Mouse (Mus musculus): ENCODE results near the gene Vav3. TPM values are rescaled to one million over a fixed set of nuclear protein-coding genes. Genes with fewer than 3 reads are reported as not detected.

Gene Vav3
- total and polyA plus RNA-seq, 3 experiments = 0.08 TPM; not detected in 2

DNA sequence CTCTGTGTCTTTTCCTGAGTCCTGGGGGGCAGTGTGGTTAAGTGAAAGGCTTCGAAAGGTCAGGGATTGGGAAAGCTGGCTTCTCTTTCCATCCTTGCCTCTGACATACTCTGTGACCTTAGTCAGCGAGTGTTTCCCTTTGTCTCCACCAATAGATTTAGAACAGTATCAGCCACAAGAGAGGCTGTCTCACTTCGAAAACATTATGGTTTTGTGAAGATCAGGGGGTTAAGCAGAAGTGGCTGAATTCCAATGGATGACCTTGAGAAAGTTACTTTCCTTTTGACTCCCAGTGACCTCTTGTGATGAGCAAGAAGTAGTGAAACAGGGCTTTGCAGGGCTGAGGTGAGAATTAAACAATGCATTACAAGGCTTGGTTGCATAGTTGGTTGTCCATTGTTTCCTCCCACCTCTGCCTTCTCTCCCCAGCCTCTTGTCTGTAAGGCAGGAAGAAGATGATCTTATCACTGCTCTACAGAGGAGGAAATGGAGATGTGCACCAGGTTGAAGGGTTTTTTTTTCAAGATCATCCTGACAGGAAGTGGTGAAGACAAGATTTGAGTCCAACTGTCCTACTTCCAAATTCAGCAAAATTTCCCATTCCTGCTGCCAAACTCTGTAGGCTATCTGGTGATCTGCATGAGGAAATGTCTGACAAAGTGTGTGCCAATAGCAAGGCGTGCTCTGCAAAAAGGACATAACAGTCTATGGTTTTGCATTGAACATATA lies 11.7 kb downstream of the Vav3 start:
- Histone ChIP-seq H3K9ac (ENCODE audit: insufficient read depth, low read depth) (no peak overlapping the region), H3K79me2 (replicated peaks; ENCODE audit: control insufficient read depth, extremely low read depth, insufficient read depth, poor library complexity, severe bottlenecking) (no peaks in the 10 kb centered on the region), H3K4me2 (ENCODE audit: insufficient read depth, low read depth, poor library complexity, severe bottlenecking) (no peak overlapping the region), H3K27ac (ENCODE audit: insufficient read depth, low read depth) (no peak overlapping the region), H3K27me3 (replicated peaks) (no peaks in the 10 kb centered on the region), H3K36me3 (replicated peaks in 1 of 2; ENCODE audit: control insufficient read depth in 1 of 2, insufficient read depth in 1 of 2, low read length in 1 of 2) (no peaks in the 10 kb centered on the region), H3K4me3 (replicated peaks in 1 of 3; ENCODE audit: low read depth in 2 of 3, low read length in 2 of 3, poor library complexity in 1 of 3) (no peak overlapping the region), H3K9me3 (replicated peaks; ENCODE audit: low read length) (no peaks in the 10 kb centered on the region), H3K4me1 (ENCODE audit: control insufficient read depth in 1 of 2, insufficient read depth in 2 of 2) (peaks cover 0 to 3% of the 10 kb centered on the region in 2 experiments; a peak in 1 of 4 replicates)
- dilution Hi-C loops (cut with MboI; ENCODE audit: extremely low pct_ligation_motif_present, extremely low pct_unique_long_range_greater_than_20kb, low sequenced_read_pairs) = no loop called here
- DNase-seq (ENCODE audit: extremely low read depth) = no peak
- TF ChIP-seq CHD1 (IDR thresholded peaks at IDR 0.05; ENCODE audit: low read depth, low read length) (no peak), IRF4 (IDR thresholded peaks at IDR 0.05; ENCODE audit: low read depth, low read length) (no peak), ETS1 (conservative IDR thresholded peaks at IDR 0.05; ENCODE audit: low read depth, low read length) (no peak), MAZ (IDR thresholded peaks at IDR 0.05; ENCODE audit: low read depth, low read length) (no peak), NELFE (IDR thresholded peaks at IDR 0.05; ENCODE audit: low read depth, low read length) (no peak), POLR2A (IDR thresholded peaks at IDR 0.05; ENCODE audit: low read depth, low read length) (no peak), ZC3H11A (IDR thresholded peaks at IDR 0.05; ENCODE audit: low read depth, low read length) (no peak), MYC (IDR thresholded peaks at IDR 0.05; ENCODE audit: low read depth, low read length) (no peak), JUND (conservative IDR thresholded peaks at IDR 0.05; ENCODE audit: low read depth, low read length) (no peak)
- in situ Hi-C loops (cut with MboI; ENCODE audit: low pct_ligation_motif_present, low pct_unique_long_range_greater_than_20kb, low sequenced_read_pairs) = no loop called here

- H3K4me2 ChIP-seq (ENCODE audit: insufficient read depth, low read depth, poor library complexity, severe bottlenecking) = no peak overlapping the region
- no peak for DNase-seq (ENCODE audit: extremely low read depth)
- dilution Hi-C loops (cut with MboI; ENCODE audit: extremely low pct_ligation_motif_present, extremely low pct_unique_long_range_greater_than_20kb, low sequenced_read_pairs) = no loop called here
- no peaks in the 10 kb centered on the region for H3K36me3 ChIP-seq (replicated peaks in 1 of 2; ENCODE audit: control insufficient read depth in 1 of 2, insufficient read depth in 1 of 2, low read length in 1 of 2)
- no peak overlapping the region for H3K9ac ChIP-seq (ENCODE audit: insufficient read depth, low read depth)
- no peak overlapping the region for H3K4me3 ChIP-seq (replicated peaks in 1 of 3; ENCODE audit: low read depth in 2 of 3, low read length in 2 of 3, poor library complexity in 1 of 3)
- in situ Hi-C loops (cut with MboI; ENCODE audit: low pct_ligation_motif_present, low pct_unique_long_range_greater_than_20kb, low sequenced_read_pairs) = no loop called here
- H3K79me2 ChIP-seq (replicated peaks; ENCODE audit: control insufficient read depth, extremely low read depth, insufficient read depth, poor library complexity, severe bottlenecking) = no peaks in the 10 kb centered on the region
- no peaks in the 10 kb centered on the region for H3K9me3 ChIP-seq (replicated peaks; ENCODE audit: low read length)
- TF ChIP-seq ELF1 (IDR thresholded peaks at IDR 0.05; ENCODE audit: low read depth, low read length) = no peak
- TF ChIP-seq SIN3A (IDR thresholded peaks at IDR 0.05; ENCODE audit: low read length) = no peak
- no peak for TF ChIP-seq MAFK (IDR thresholded peaks at IDR 0.05; ENCODE audit: insufficient replicate concordance, low read length)
- no peak for TF ChIP-seq MYC (IDR thresholded peaks at IDR 0.05; ENCODE audit: low read depth, low read length)
- no peak for TF ChIP-seq IRF4 (IDR thresholded peaks at IDR 0.05; ENCODE audit: low read depth, low read length)
- TF ChIP-seq MEF2A (IDR thresholded peaks at IDR 0.05; ENCODE audit: borderline replicate concordance, low read depth, low read length) = no peak
- TF ChIP-seq CTCF (conservative IDR thresholded peaks at IDR 0.05 in 1 of 2, IDR thresholded peaks at IDR 0.05 in 1 of 2; ENCODE audit: low read depth in 2 of 2, low read length in 2 of 2) = no peak
- no peak for TF ChIP-seq NRF1 (IDR thresholded peaks at IDR 0.05; ENCODE audit: low read depth, low read length)
- TF ChIP-seq MAX (IDR thresholded peaks at IDR 0.05; ENCODE audit: low read length) = no peak
- TF ChIP-seq ETS1 (conservative IDR thresholded peaks at IDR 0.05; ENCODE audit: low read depth, low read length) = no peak
- no peak for TF ChIP-seq BHLHE40 (IDR thresholded peaks at IDR 0.05; ENCODE audit: low read depth, low read length)
- TF ChIP-seq USF1 (IDR thresholded peaks at IDR 0.05; ENCODE audit: low read depth, low read length) = no peak
- TF ChIP-seq JUND (conservative IDR thresholded peaks at IDR 0.05; ENCODE audit: low read depth, low read length) = no peak
- no peak for TF ChIP-seq GABPA (IDR thresholded peaks at IDR 0.05; ENCODE audit: insufficient replicate concordance, low read depth, low read length)
- no peak for TF ChIP-seq ZNF384 (IDR thresholded peaks at IDR 0.05; ENCODE audit: low read depth, low read length)
- TF ChIP-seq ZKSCAN1 (IDR thresholded peaks at IDR 0.05; ENCODE audit: borderline replicate concordance, low read depth, low read length) = no peak
- H3K27ac ChIP-seq (ENCODE audit: insufficient read depth, low read depth) = no peak overlapping the region
- H3K4me1 ChIP-seq (ENCODE audit: control insufficient read depth in 1 of 2, insufficient read depth in 2 of 2) = peaks cover 0 to 3% of the 10 kb centered on the region in 2 experiments; a peak in 1 of 4 replicates
- H3K27me3 ChIP-seq (replicated peaks) = no peaks in the 10 kb centered on the region
These were observed 12.2 kb downstream of the Vav3 start for GRCm38 (mm10) chr3:109352690-109353089.
